In the genomic region with DNA sequence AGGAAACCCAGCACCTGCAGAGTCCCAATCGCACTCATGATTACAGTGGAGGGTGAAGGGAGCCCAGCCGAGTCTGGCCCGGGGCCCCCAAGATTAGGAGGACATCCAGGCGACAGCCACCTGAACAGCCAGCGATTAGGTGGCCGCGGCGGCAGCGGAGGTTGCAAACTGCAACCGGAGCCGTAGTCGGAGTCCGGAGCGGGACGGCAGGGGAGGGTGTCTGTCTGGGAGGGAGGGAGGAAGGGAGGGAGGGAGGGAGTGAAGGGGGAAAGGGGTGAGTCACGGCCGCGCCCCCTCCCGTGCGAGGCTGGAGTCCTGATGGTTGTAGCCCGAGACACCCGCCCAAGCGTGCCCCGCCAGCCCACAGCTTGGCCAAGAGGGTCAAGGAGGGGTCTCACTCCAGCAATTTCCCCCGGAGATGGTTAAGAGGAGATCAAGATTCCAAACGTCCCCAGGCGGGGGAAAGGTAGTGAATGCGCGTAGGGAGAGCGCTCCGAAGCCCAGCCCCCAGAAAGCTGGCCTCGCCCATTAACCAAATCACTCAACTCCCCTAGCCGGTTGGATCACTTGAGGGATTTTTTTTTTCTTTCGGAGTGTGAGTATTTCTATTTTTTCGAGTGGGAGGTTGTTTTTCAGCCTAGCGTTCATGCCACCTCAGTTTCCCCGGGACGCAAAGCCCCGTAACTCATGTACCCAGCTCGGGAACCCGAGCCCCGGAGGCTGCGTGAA, we compare ENCODE assay signal across 8 mouse cellular contexts. TPM values are rescaled to one million over a fixed set of nuclear protein-coding genes. Genes with fewer than 3 reads are reported as not detected.
DNase-seq lines count a peak whose midpoint lies in the region; ATAC-seq and TF ChIP-seq lines count a peak whose summit lies in the region.

A gene (minus strand): TSS at position 189 of the 729 bp plus-strand sequence.

- H3K9ac ChIP-seq in forebrain, embryonic 12.5 days: peak within 1 kb of the TSS; percentile 64
- peak within 1 kb of the TSS; percentile 69 for H3K9ac ChIP-seq in hindbrain, embryonic 13.5 days
- H3K9ac ChIP-seq in limb, embryonic 15.5 days: peak within 1 kb of the TSS; percentile 35
- H3K9ac ChIP-seq in midbrain, embryonic 14.5 days (replicated peaks; ENCODE audit: low read length): peak within 1 kb of the TSS; percentile 48

- TF ChIP-seq CTCF in cerebellum, adult 2 months (IDR thresholded peaks at IDR 0.05; ENCODE audit: borderline replicate concordance, insufficient read depth, low read depth, low read length): no peak

- 0% methylated on average over 42 of the region's 43 CpGs for WGBS in cerebellum, adult 2 months
- under 1% methylated on average over 34 of the region's 43 CpGs for WGBS in forebrain, embryonic 12.5 days
- 0% methylated on average over 43 of the region's 43 CpGs for WGBS in hindbrain, embryonic 13.5 days
- WGBS in limb, embryonic 15.5 days: under 1% methylated on average over 41 of the region's 43 CpGs
- WGBS in midbrain, embryonic 14.5 days: under 1% methylated on average over 43 of the region's 43 CpGs

- H3K36me3 ChIP-seq in forebrain, embryonic 12.5 days (replicated peaks): no peaks in the 10 kb centered on the region
- H3K36me3 ChIP-seq in hindbrain, embryonic 13.5 days: no peaks in the 10 kb centered on the region
- H3K36me3 ChIP-seq in limb, embryonic 15.5 days: no peaks in the 10 kb centered on the region
- H3K36me3 ChIP-seq in midbrain, embryonic 14.5 days (ENCODE audit: control insufficient read depth, insufficient read depth, low read length): no peaks in the 10 kb centered on the region

- peak within 1 kb of the TSS; percentile 98 for H3K4me2 ChIP-seq in forebrain, embryonic 12.5 days
- peak within 1 kb of the TSS; percentile 95 for H3K4me2 ChIP-seq in hindbrain, embryonic 13.5 days
- peak within 1 kb of the TSS; percentile 98 for H3K4me2 ChIP-seq in limb, embryonic 15.5 days
- peak within 1 kb of the TSS; percentile 97 for H3K4me2 ChIP-seq in midbrain, embryonic 14.5 days (ENCODE audit: low read length)

- peak within 1 kb of the TSS; percentile 56 for H3K4me3 ChIP-seq in cerebellum, adult 2 months (replicated peaks; ENCODE audit: insufficient read depth, low read depth, low read length)
- peak within 1 kb of the TSS; percentile 67 for H3K4me3 ChIP-seq in forebrain, embryonic 12.5 days (replicated peaks)
- H3K4me3 ChIP-seq in hindbrain, embryonic 13.5 days: peak within 1 kb of the TSS; percentile 62
- H3K4me3 ChIP-seq in limb, embryonic 15.5 days: peak within 1 kb of the TSS; percentile 64
- peak within 1 kb of the TSS; percentile 56 for H3K4me3 ChIP-seq in midbrain, embryonic 14.5 days (replicated peaks; ENCODE audit: low read depth, low read length)

- no peaks in the 10 kb centered on the region for H3K9me3 ChIP-seq in forebrain, embryonic 12.5 days
- H3K9me3 ChIP-seq in hindbrain, embryonic 13.5 days: no peaks in the 10 kb centered on the region
- no peaks in the 10 kb centered on the region for H3K9me3 ChIP-seq in limb, embryonic 15.5 days
- H3K9me3 ChIP-seq in midbrain, embryonic 14.5 days (ENCODE audit: control insufficient read depth, low read length): no peaks in the 10 kb centered on the region

- no peaks in the 10 kb centered on the region; the same call in 1 of the 2 replicates for H3K4me1 ChIP-seq in cerebellum, adult 2 months (ENCODE audit: control insufficient read depth, insufficient read depth, low read length)
- H3K4me1 ChIP-seq in forebrain, embryonic 12.5 days: peaks cover 17% of the 10 kb centered on the region
- peaks cover 19% of the 10 kb centered on the region for H3K4me1 ChIP-seq in hindbrain, embryonic 13.5 days (replicated peaks)
- peaks cover 32% of the 10 kb centered on the region for H3K4me1 ChIP-seq in limb, embryonic 15.5 days
- peaks cover 9% of the 10 kb centered on the region for H3K4me1 ChIP-seq in midbrain, embryonic 14.5 days (ENCODE audit: control insufficient read depth, insufficient read depth, low read length)

- DNase-seq in cerebellum, adult 2 months: peak; percentile 40 to 53
- peak; percentile 64 for DNase-seq in adrenal gland, postnatal 10 days
- DNase-seq in midbrain, embryonic 14.5 days: peak; percentile 60
- DNase-seq in testis, postnatal 10 days (ENCODE audit: low spot score): peak; percentile 71

- no peak for TF ChIP-seq POLR2A in cerebellum, adult 2 months (IDR thresholded peaks at IDR 0.05; ENCODE audit: borderline replicate concordance, insufficient read depth, low read length)

- ATAC-seq in cerebellum, adult (ENCODE audit: insufficient number of reproducible peaks, low FRiP score, low TSS enrichment): no peak
- ATAC-seq in forebrain, embryonic 12.5 days (ENCODE audit: low FRiP score): peak; percentile 40; the same call in 1 of the 2 replicates
- peak; percentile 55 for ATAC-seq in hindbrain, embryonic 13.5 days (ENCODE audit: low FRiP score)
- ATAC-seq in limb, embryonic 15.5 days (ENCODE audit: insufficient number of reproducible peaks, low FRiP score, low TSS enrichment, low read depth): peak; percentile 62; the same call in 1 of the 2 replicates
- ATAC-seq in midbrain, embryonic 14.5 days (ENCODE audit: low FRiP score, low TSS enrichment): peak; percentile 41; the same call in 1 of the 2 replicates

- H3K27ac ChIP-seq in cerebellum, adult 2 months (ENCODE audit: insufficient read depth, low read length): no peak within 1 kb of the TSS
- 0 out of 2 replicates have a peak within 1 kb of the TSS, but pooled peaks have one; percentile 19 for H3K27ac ChIP-seq in forebrain, embryonic 12.5 days
- peak within 1 kb of the TSS; percentile 18; the same call in 1 of the 2 replicates for H3K27ac ChIP-seq in hindbrain, embryonic 13.5 days
- peak within 1 kb of the TSS; percentile 91 for H3K27ac ChIP-seq in limb, embryonic 15.5 days
- no peak within 1 kb of the TSS for H3K27ac ChIP-seq in midbrain, embryonic 14.5 days (replicated peaks; ENCODE audit: low read depth, low read length)

- 0 out of 2 replicates have a peak, but pooled peaks cover 1% of the 10 kb centered on the region for H3K27me3 ChIP-seq in cerebellum, adult 2 months (ENCODE audit: control insufficient read depth, insufficient read depth, low read length)
- H3K27me3 ChIP-seq in forebrain, embryonic 12.5 days: peaks cover 65% of the 10 kb centered on the region
- H3K27me3 ChIP-seq in hindbrain, embryonic 13.5 days: peaks cover 67% of the 10 kb centered on the region
- H3K27me3 ChIP-seq in limb, embryonic 15.5 days: peaks cover 44% of the 10 kb centered on the region
- peaks cover 34% of the 10 kb centered on the region for H3K27me3 ChIP-seq in midbrain, embryonic 14.5 days (ENCODE audit: control insufficient read depth, insufficient read depth, low read length)

RNA-seq across cellular contexts. Expression of the gene that starts here (rescaled TPM):
- 9.4 and 11.1 TPM in 2 replicates for polyA plus RNA-seq in cerebellum, adult 2 months (2012; rRNA removed)
- 10 to 100 TPM in 1 of 2 experiments, 1 to 10 TPM in 1; 10.0 to 11.1 TPM for total RNA-seq in adrenal gland, postnatal 10 days (2021)
- 2.0 TPM in 2 replicates for polyA plus RNA-seq in forebrain, embryonic 12.5 days (2016; fragmentation: Nextera tagmentation; extraction: Ambion mirVana)
- 3.0 and 3.5 TPM in 2 replicates for polyA plus RNA-seq in hindbrain, embryonic 13.5 days (2015; fragmentation: Nextera tagmentation; extraction: Ambion mirVana)
- polyA plus RNA-seq in limb, embryonic 15.5 days (2015; fragmentation: Nextera tagmentation; extraction: Ambion mirVana): 20.4 and 20.8 TPM in 2 replicates
- 0.26 and 0.47 TPM in 2 replicates for polyA plus RNA-seq in midbrain, embryonic 14.5 days (2014; fragmentation: Nextera tagmentation; extraction: Ambion mirVana)

Comparison
In these comparisons a context has a peak if more than half of its experiments do, and no peak if none do; other contexts are left out.
1. Peak in DNase-seq, ATAC-seq, H3K4me3 ChIP-seq, H3K9ac ChIP-seq and H3K4me2 ChIP-seq in midbrain, embryonic 14.5 days; RNA of the gene not detected or under 1 TPM.
2. H3K27ac ChIP-seq: peak in forebrain, embryonic 12.5 days (single experiment), hindbrain, embryonic 13.5 days (single experiment) and limb, embryonic 15.5 days (single experiment); none in cerebellum, adult 2 months (single experiment) and midbrain, embryonic 14.5 days (single experiment).
3. Peak in every context shown above with its lines, with median percentiles within 50 percentile points of each other: DNase-seq, H3K4me3 ChIP-seq, H3K4me2 ChIP-seq and H3K9ac ChIP-seq.